Comparison of ENCODE assay signal across 28 mouse cellular contexts in the genomic region with DNA sequence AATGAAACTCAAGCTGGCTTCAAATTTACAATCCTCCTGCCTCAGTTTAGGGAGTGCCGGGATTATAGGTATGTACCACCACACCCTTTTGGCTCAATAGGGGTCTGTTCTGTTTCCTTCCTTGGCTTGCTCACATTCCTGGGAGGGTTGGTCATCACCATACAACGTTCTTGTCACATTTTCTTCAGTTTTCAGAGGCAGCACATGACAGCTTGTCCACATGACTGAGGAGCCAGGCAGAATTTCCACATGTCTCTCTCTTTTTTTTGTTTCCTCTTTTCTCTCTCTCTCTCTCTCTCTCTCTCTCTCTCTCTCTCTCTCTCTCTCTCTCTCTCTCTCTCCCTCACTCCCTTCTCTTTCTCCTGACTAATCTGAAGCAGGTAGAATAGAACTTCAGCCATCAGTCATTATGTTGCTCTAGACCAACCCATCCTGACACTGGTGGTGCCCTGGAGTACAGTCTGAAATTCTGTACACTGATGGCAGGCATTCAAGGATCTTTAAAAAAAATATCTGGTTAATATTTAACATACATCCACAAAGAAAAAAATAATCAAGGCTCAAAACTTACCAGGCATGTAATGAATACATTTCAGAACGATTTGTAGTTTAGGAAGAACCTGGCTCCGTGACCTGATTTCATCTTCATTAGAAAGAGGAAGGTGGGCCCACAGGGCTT. TPM values are rescaled to one million over a fixed set of nuclear protein-coding genes. Genes with fewer than 3 reads are reported as not detected.
A peak's percentile ranks its signal among the peaks of the same experiment; 100 is the strongest.
DNase-seq lines count a peak whose midpoint lies in the region; TF ChIP-seq lines count a peak whose summit lies in the region.
"Had no signal": no experiment of that assay in that cellular context is flagged by ENCODE, and none has a peak within 500 bp of the region (broad histone marks: within the 10 kb centered on the region; RNA-seq: fewer than 3 reads in every experiment).

No protein-coding gene starts in this region.

- H3K27ac ChIP-seq in gastrocnemius, adult 2 months, result peak overlapping the region; percentile 90
- peak overlapping the region; percentile 14; the same call in 1 of the 2 replicates for H3K27ac ChIP-seq in layer of hippocampus, adult 2 months
- H3K27ac ChIP-seq in brown adipose tissue, adult 24 weeks (replicated peaks; ENCODE audit: low read depth, low read length), result peak overlapping the region; percentile 77
- H3K27ac ChIP-seq: forebrain, embryonic 12.5 days; heart, embryonic 10.5 days; hindbrain, embryonic 12.5 days; limb, embryonic 12.5 days; liver, embryonic 15.5 days; neural tube, embryonic 15.5 days; stomach, embryonic 15.5 days had no signal

- no peak for DNase-seq in gastrocnemius, adult 2 months
- DNase-seq in gastrocnemius, postnatal 36 days, result no peak
- no peak for DNase-seq in layer of hippocampus, adult 2 months (ENCODE audit: low spot score in 2 of 2)
- no peak for DNase-seq in layer of hippocampus, adult 18-20 months (ENCODE audit: low spot score in 2 of 2)
- DNase-seq in spleen, postnatal 36 days (ENCODE audit: low spot score in 2 of 2), result no peak
- no peak for DNase-seq in adrenal gland, adult (ENCODE audit: inconsistent age in 2 of 2, low spot score in 1 of 2)
- DNase-seq: adrenal gland, postnatal 14 days; cerebellum, adult 18-20 months; cerebellum, postnatal 25 days; gastrocnemius, postnatal 10 days; heart, postnatal 10 days; lung, postnatal 10 days; midbrain, embryonic 14.5 days; right cerebral cortex, postnatal 25 days had no signal

- H3K27me3 ChIP-seq in C2C12 (ENCODE audit: control insufficient read depth, insufficient read depth, insufficient read length), result no peaks in the 10 kb centered on the region
- H3K27me3 ChIP-seq: CH12.LX; forebrain, embryonic 12.5 days; hindbrain, embryonic 12.5 days; limb, embryonic 12.5 days; liver, embryonic 15.5 days; neural tube, embryonic 15.5 days; stomach, embryonic 15.5 days had no signal

- peaks cover 40% of the 10 kb centered on the region; the same call in 1 of the 2 replicates for H3K4me1 ChIP-seq in brown adipose tissue, adult 24 weeks (ENCODE audit: control insufficient read depth, insufficient read depth, insufficient read length, low read length)
- H3K4me1 ChIP-seq: limb, embryonic 12.5 days had no signal

- intact Hi-C loops in gastrocnemius, adult 2 months (cut with DNase I), result no loop called here
- intact Hi-C loops in gastrocnemius, postnatal 36 days (cut with DNase I), result no loop called here

- no peaks in the 10 kb centered on the region for H3K79me2 ChIP-seq in C2C12 (ENCODE audit: control insufficient read depth, insufficient read depth)

- H3ac ChIP-seq in C2C12 (ENCODE audit: control insufficient read depth, insufficient read length, low read depth), result no peak overlapping the region

- no peak overlapping the region for H3K4me3 ChIP-seq in gastrocnemius, adult 2 months
- H3K4me3 ChIP-seq in layer of hippocampus, adult 2 months, result no peak overlapping the region
- H3K4me3 ChIP-seq in C2C12 (ENCODE audit: insufficient read depth, poor library complexity, severe bottlenecking), result no peak overlapping the region
- H3K4me3 ChIP-seq in brown adipose tissue, adult 24 weeks (ENCODE audit: insufficient read depth, low read depth, low read length), result no peak overlapping the region
- H3K4me3 ChIP-seq: forebrain, embryonic 12.5 days; heart, embryonic 10.5 days; hindbrain, embryonic 12.5 days; limb, embryonic 12.5 days; liver, embryonic 15.5 days; megakaryocyte, embryonic 14.5 days; neural tube, embryonic 15.5 days; stomach, embryonic 15.5 days had no signal

- H3K36me3 ChIP-seq in C2C12 (ENCODE audit: control insufficient read depth, insufficient read depth), result no peaks in the 10 kb centered on the region
- H3K36me3 ChIP-seq: forebrain, embryonic 12.5 days; heart, embryonic 10.5 days; hindbrain, embryonic 12.5 days; limb, embryonic 12.5 days; liver, embryonic 15.5 days; neural tube, embryonic 15.5 days; stomach, embryonic 15.5 days had no signal

- H3K79me3 ChIP-seq in C2C12 (ENCODE audit: low read depth), result no peaks in the 10 kb centered on the region

- TF ChIP-seq CTCF in gastrocnemius, adult 2 months (IDR thresholded peaks at IDR 0.05), result no peak
- TF ChIP-seq CTCF in layer of hippocampus, adult 2 months (conservative IDR thresholded peaks at IDR 0.05), result no peak
- no peak for TF ChIP-seq CTCF in C2C12 (IDR thresholded peaks at IDR 0.05; ENCODE audit: control insufficient read depth, insufficient read depth, insufficient read length)

TF ChIP-seq in C2C12, 6 proteins besides CTCF, POLR2A, EP300 and RAD21:
- TF ChIP-seq MYOD1 (IDR thresholded peaks at IDR 0.05; ENCODE audit: control insufficient read depth, insufficient read length, low read depth) (no peak), CEBPB (IDR thresholded peaks at IDR 0.05; ENCODE audit: low read depth) (no peak), USF1 (IDR thresholded peaks at IDR 0.05; ENCODE audit: low read depth) (peak; percentile 95), MYOG (IDR thresholded peaks at IDR 0.05; ENCODE audit: control insufficient read depth, extremely low read depth, insufficient read length) (no peak), MAX (IDR thresholded peaks at IDR 0.05) (peak; percentile 76), FOSL1 (IDR thresholded peaks at IDR 0.05; ENCODE audit: insufficient read depth, low read length, poor library complexity, severe bottlenecking) (peak; percentile 41)

RNA-seq across cellular contexts. Expression of a gene that starts 10.6 kb away (rescaled TPM):
- total RNA-seq in gastrocnemius, adult 2 months (2021), result not detected
- not detected for total RNA-seq in gastrocnemius, postnatal 36 days (2021)
- not detected for total RNA-seq in layer of hippocampus, adult 2 months (2021)
- total RNA-seq in layer of hippocampus, adult 18-20 months (2021), result not detected
- polyA plus RNA-seq in C2C12 (2012; fragmentation: generic; extraction: Trizol), result not detected
- not detected in 2 replicates for polyA plus RNA-seq in brown adipose tissue, adult 24 weeks (2012; ENCODE audit: insufficient read depth, insufficient read length, missing spikeins)
- total RNA-seq: CH12.LX; layer of hippocampus, postnatal 10 days; left cerebral cortex, postnatal 10 days had no signal
- polyA plus RNA-seq: forebrain, embryonic 12.5 days; heart, embryonic 10.5 days; hindbrain, embryonic 12.5 days; inflammation-experienced regulatory T-cells, adult 6 months; limb, embryonic 12.5 days; liver, embryonic 15.5 days; midbrain, embryonic 14.5 days; neural tube, embryonic 15.5 days; stomach, embryonic 15.5 days had no signal

RNA-seq across cellular contexts. Expression of a gene that starts 58.3 kb away (rescaled TPM):
- total RNA-seq in gastrocnemius, adult 2 months (2021), result 10 to 100 TPM; 29.3 to 32.8 TPM
- 10 to 100 TPM; 30.2 to 32.2 TPM for total RNA-seq in gastrocnemius, postnatal 36 days (2021)
- 100 to 1,000 TPM; 133 to 162 TPM for total RNA-seq in layer of hippocampus, adult 2 months (2021)
- total RNA-seq in layer of hippocampus, adult 18-20 months (2021), result 100 to 1,000 TPM; 151 to 160 TPM
- polyA plus RNA-seq in C2C12 (2012; fragmentation: generic; extraction: Trizol), result 4.1 TPM
- polyA plus RNA-seq in brown adipose tissue, adult 24 weeks (2012; ENCODE audit: insufficient read depth, insufficient read length, missing spikeins), result 9.2 and 10.1 TPM in 2 replicates

Comparison
In these comparisons a context has a peak if more than half of its experiments do, and no peak if none do; other contexts are left out.
1. H3K27ac ChIP-seq: peak in every context shown above with its lines; median percentile 90 in gastrocnemius, adult 2 months; 77 in brown adipose tissue, adult 24 weeks; 14 in layer of hippocampus, adult 2 months.